Mouse (Mus musculus): Measurements from ENCODE around the gene Fbxw8. TPM values are rescaled to one million over a fixed set of nuclear protein-coding genes. Genes with fewer than 3 reads are reported as not detected.
A peak's percentile ranks its signal among the peaks of the same experiment; 100 is the strongest.

The Fbxw8 gene
- polyA plus RNA-seq, 1 experiment from 2014 or later, result 31.7 TPM

DNA sequence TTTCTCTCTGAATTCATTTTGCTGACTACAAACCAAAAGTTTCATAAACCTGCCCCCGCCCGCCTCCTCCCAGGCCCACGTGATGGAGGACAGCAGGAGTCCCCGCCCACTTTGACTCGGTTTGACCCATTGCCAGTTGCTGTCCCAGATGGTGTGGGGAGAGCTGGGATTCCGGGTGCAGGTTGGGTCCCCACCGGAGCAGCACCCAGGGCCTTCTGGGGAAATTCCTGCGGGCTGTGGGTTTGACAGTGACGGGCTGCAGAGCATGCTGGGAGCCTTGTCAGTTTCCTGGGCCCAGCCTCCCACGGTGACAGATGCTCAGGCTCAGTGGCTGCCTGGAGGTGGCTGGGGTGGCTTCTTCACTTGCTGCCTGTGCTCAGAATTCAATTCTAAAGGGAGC lies 125.8 kb downstream of the Fbxw8 start:
- WGBS, result 4% methylated on average over 10 of the region's 10 CpGs
- no peaks in the 10 kb centered on the region for H3K36me3 ChIP-seq
- H3K27me3 ChIP-seq (ENCODE audit: low read depth, poor library complexity, severe bottlenecking), result peaks cover 76% of the 10 kb centered on the region
- peaks cover 49% of the 10 kb centered on the region for H3K4me1 ChIP-seq
- peak; percentile 41 for DNase-seq (ENCODE audit: low spot score)
- H3K27ac ChIP-seq (replicated peaks), result no peak overlapping the region
- H3K4me3 ChIP-seq, result peak overlapping the region; percentile 71
- no peaks in the 10 kb centered on the region for H3K9me3 ChIP-seq (replicated peaks)

DNA sequence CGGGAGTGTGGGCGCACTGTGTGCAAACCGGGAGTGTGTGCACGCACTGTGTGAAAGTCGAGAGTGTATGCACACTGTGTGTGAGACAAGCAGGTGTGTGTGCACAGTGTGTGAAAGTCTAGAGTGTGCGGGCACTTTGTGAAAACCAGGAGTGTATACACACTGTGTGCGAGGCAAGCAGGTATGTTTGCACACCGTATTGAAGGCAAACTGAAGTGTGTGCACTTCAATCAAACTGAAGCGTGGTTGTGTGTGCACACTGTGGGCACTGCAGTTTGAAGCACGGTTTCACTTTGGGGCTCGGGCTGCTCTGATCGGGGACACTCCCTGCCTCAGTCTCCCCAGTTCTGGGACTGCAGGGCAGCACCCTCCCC lies 126.2 kb downstream of the Fbxw8 start:
- Histone ChIP-seq H3K36me3 (no peaks in the 10 kb centered on the region), H3K9me3 (replicated peaks) (no peaks in the 10 kb centered on the region), H3K27me3 (ENCODE audit: low read depth, poor library complexity, severe bottlenecking) (peaks cover 76% of the 10 kb centered on the region), H3K4me1 (peaks cover 49% of the 10 kb centered on the region), H3K4me3 (peak overlapping the region; percentile 71), H3K27ac (replicated peaks) (no peak overlapping the region)
- 7% methylated on average over 12 of the region's 12 CpGs for WGBS
- DNase-seq (ENCODE audit: low spot score), result no peak

DNA sequence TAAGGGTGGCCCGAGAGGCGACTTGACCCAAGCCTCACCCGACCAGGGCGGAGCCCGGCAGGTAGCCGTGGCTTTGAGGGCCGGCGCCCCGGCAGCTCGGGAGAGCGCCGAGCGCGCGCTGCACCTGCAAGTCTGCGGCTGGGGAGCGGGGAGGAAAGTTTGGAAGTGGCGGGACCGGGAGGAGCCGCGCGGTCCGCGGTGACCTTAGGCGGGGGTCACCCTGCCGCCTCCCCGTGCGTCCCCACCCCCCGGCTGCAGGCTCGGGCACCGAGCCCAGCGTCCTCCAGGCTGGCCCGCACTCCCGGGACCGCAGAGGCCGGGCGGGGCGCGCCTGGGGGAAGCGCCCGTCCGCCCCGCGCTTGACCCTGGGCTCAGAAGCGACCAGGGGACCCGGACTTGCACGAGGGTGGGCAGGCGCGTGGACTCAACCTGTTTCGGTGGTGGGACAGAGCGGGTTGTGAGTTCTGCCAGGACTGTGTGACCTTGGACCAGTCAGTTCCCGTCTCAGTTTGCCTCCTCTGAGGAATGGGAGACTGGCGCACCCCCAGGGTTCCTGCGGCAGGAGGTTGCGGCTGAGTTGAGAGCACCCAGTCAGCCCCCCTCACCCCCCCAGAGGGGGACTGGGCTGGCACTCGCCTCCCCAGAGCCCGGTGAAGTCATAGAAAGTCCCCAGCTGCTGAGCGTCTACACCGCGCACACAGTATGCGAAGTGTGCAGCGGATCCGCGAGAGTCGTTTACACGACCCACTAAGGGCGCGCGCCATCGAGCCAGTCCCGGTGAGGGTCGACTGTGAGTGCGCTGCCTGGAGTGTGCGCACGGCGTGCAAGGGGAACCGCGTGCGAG lies 126.9 kb downstream of the Fbxw8 start:
- H3K4me3 ChIP-seq, result peak overlapping the region; percentile 71
- 1% methylated on average over 77 of the region's 79 CpGs for WGBS
- H3K36me3 ChIP-seq, result no peaks in the 10 kb centered on the region
- H3K27ac ChIP-seq (replicated peaks), result peak overlapping the region; percentile 55; the same call in 1 of the 2 replicates
- H3K27me3 ChIP-seq (ENCODE audit: low read depth, poor library complexity, severe bottlenecking), result peaks cover 76% of the 10 kb centered on the region
- H3K9me3 ChIP-seq (replicated peaks), result no peaks in the 10 kb centered on the region
- H3K4me1 ChIP-seq, result peaks cover 49% of the 10 kb centered on the region
- peak; percentile 28 for DNase-seq (ENCODE audit: low spot score)

DNA sequence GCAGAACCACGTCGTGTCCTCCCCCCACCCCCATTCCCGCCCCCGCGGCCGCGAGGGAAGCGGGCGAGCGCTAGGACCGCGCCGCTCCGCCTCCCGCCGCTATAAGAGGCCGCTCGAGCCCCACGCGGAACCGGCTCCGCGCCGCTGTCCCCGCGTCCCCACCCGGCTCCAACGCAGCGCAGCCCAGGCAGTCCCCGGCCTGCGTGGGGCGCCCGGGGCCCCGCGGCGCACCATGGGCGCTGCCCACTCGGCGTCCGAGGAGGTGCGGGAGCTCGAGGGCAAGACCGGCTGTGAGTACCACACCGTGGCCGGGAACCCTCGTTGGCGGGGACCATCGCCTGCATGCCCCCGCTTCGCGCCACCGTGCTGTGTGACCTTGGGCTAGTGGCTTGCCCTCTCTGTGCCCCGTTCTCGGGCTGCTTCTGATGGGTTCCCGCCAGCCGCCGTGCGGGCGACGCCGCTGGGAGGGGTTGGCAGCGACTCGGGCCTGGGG lies 127.5 kb downstream of the Fbxw8 start, which contains the start of gene Tesc:
Gene Tesc, plus strand, starts transcription at position 46 of the 493 bp plus-strand sequence.
- H3K4me1 ChIP-seq, result peaks cover 49% of the 10 kb centered on the region
- H3K4me3 ChIP-seq, result peak within 1 kb of the TSS; percentile 71
- peak within 1 kb of the TSS; percentile 55; the same call in 1 of the 2 replicates for H3K27ac ChIP-seq (replicated peaks)
- H3K27me3 ChIP-seq (ENCODE audit: low read depth, poor library complexity, severe bottlenecking), result peaks cover 70% of the 10 kb centered on the region
- no peaks in the 10 kb centered on the region for H3K9me3 ChIP-seq (replicated peaks)
- WGBS, result 0% methylated on average over 49 of the region's 63 CpGs
- peak; percentile 37 for DNase-seq (ENCODE audit: low spot score)
- H3K36me3 ChIP-seq, result no peaks in the 10 kb centered on the region

DNA sequence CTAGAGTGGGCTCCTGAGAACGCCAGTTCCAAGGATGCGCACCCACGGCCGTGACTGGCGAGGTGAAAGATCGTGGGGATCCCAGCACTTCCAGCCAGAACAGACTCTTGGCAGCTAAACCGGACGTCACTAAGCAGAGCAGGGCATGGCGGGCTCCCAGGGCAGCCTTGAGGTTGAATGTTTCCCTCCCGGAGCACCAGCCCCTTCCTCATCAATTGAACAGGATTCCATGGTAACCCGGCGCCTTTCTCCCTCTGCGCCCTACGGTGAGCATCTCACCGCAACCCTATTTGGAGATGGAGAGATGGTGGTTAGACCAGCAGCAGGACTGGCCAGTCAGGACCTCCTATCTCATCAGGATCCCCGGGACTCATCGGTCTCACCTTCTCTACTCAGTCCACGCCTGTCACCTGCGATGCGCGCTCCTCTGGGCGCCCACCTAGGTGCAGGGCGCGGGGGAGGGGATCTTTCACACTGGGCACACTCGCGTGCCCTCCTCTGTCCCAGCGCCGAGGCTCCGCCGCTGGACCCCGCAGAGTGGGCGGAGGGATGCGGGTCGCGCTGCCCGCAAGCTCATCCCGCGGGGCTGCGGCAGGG lies 128.1 kb downstream of the Fbxw8 start:
- Histone ChIP-seq H3K27me3 (ENCODE audit: low read depth, poor library complexity, severe bottlenecking) (peaks cover 70% of the 10 kb centered on the region), H3K36me3 (no peaks in the 10 kb centered on the region), H3K4me1 (peaks cover 49% of the 10 kb centered on the region), H3K9me3 (replicated peaks) (no peaks in the 10 kb centered on the region), H3K4me3 (peak overlapping the region; percentile 71), H3K27ac (replicated peaks) (peak overlapping the region; percentile 55; the same call in 1 of the 2 replicates)
- DNase-seq (ENCODE audit: low spot score), result peak; percentile 28
- under 1% methylated on average over 39 of the region's 39 CpGs for WGBS

DNA sequence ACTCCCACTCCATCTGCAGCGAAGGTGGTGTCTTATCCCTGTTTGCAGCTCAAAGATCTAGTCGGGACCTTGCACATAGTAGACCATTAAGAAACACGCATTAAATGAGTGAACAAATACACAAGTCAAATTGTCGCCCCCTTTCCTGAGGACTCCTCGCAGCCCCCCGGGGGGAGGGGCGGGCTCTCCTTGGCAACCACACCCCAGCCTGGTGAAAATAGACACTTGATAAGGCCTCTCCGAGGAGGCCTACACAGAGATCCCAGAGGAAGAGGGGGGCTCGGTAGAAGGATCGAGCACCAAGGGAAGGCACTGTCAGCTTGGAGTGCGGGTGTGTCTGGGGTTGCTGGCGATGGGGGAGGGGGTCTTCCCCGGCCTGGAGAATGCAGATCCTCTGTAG lies 128.9 kb downstream of the Fbxw8 start:
- Histone ChIP-seq H3K9me3 (replicated peaks) (no peaks in the 10 kb centered on the region), H3K4me1 (peaks cover 45% of the 10 kb centered on the region), H3K36me3 (no peaks in the 10 kb centered on the region), H3K27ac (replicated peaks) (no peak overlapping the region), H3K4me3 (peak overlapping the region; percentile 71; the same call in 1 of the 2 replicates), H3K27me3 (ENCODE audit: low read depth, poor library complexity, severe bottlenecking) (peaks cover 66% of the 10 kb centered on the region)
- WGBS, result 3% methylated on average over 13 of the region's 13 CpGs
- no peak for DNase-seq (ENCODE audit: low spot score)

DNA sequence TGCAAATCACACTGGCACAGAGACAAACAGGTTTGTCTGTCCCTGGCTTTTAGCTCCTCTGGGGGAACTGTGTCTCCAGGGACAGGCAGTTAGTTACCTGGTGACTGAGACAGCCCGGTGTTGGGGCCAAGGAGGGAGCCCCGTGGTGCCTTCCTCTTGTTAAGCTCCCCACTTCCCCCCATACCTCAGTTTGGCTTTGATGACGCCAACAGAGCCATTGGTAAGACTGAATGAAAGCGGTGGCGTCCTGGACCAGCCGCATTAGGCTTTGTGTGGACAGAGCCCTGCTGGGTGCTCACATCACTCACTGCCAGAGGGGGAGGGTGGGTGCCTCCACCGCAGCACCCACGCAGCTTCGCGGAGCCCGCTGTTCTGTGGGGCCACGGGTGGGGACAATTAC lies 129.4 kb downstream of the Fbxw8 start:
- Histone ChIP-seq H3K27ac (replicated peaks) (no peak overlapping the region), H3K4me1 (peaks cover 41% of the 10 kb centered on the region), H3K4me3 (peak overlapping the region; percentile 71; the same call in 1 of the 2 replicates), H3K9me3 (replicated peaks) (no peaks in the 10 kb centered on the region), H3K27me3 (ENCODE audit: low read depth, poor library complexity, severe bottlenecking) (peaks cover 61% of the 10 kb centered on the region), H3K36me3 (no peaks in the 10 kb centered on the region)
- WGBS, result under 1% methylated on average over 12 of the region's 12 CpGs
- no peak for DNase-seq (ENCODE audit: low spot score)

DNA sequence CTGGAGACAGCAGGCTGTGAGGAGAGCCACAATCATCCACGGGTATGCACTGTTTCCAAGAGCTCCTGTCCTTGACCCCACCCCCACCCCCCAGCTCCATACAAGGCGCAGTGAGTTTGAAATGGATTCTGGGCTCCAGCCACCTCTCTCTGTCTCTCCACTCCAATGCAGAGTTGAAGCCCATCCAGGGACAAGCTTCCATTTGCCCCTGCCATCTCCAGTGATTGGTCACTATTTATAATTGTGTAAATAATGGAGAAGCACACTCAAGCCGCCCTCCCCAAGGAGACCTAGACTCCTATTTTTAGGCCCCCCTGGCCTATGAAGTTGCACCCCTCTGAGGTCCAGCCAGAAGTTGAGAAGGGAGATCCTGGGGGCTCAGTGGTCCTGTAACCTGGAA lies 132.2 kb downstream of the Fbxw8 start:
- 86% methylated on average over 3 of the region's 3 CpGs for WGBS
- Histone ChIP-seq H3K9me3 (replicated peaks) (no peaks in the 10 kb centered on the region), H3K36me3 (no peaks in the 10 kb centered on the region), H3K4me1 (peaks cover 23% of the 10 kb centered on the region), H3K27me3 (ENCODE audit: low read depth, poor library complexity, severe bottlenecking) (peaks cover 33% of the 10 kb centered on the region), H3K4me3 (no peak overlapping the region), H3K27ac (replicated peaks) (no peak overlapping the region)
- DNase-seq (ENCODE audit: low spot score), result no peak

DNA sequence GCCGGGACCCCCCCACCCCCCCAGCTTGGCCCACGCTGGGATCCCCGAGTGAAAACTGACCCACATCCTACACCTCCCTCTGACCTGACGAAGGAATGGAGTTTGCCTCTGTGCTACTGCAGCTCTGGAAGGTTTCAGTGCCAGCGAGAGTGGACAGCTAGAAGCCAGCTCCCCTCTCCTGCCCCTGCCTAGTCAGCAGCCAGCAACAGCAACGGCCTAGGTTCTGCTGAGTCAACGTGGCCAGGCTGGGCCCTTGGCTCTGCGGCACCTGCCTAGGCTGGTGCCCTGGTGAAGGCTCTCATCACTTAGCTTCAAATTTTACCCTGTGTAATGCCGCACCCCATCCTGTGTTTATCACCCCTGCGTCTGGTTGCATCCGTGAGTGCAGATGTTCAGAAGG lies 135.4 kb downstream of the Fbxw8 start:
- no peak overlapping the region for H3K27ac ChIP-seq (replicated peaks)
- WGBS, result 75% methylated on average over 11 of the region's 11 CpGs
- no peak overlapping the region for H3K4me3 ChIP-seq
- H3K27me3 ChIP-seq (ENCODE audit: low read depth, poor library complexity, severe bottlenecking), result peaks cover 10% of the 10 kb centered on the region
- no peaks in the 10 kb centered on the region for H3K9me3 ChIP-seq (replicated peaks)
- no peaks in the 10 kb centered on the region for H3K36me3 ChIP-seq
- H3K4me1 ChIP-seq, result peaks cover 5% of the 10 kb centered on the region
- no peak for DNase-seq (ENCODE audit: low spot score)

DNA sequence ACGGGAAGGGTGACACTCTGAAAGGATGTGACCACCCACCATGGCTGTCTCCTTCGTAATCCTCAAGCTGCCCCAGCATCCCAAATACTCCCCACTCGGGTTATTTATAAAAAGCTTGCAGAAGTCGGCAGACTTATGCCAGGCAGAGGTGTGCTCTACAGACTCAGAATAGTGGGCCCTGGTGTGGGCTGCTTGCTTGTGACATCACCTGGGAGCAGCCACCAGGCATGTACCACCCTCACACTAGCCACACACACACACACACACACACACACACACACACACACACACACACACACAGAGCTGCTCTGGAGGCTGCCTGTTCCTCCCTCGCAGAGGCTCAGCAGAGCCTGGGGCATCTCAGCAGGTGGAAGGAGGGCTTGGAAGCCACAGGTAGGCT lies 137.7 kb downstream of the Fbxw8 start:
- H3K27ac ChIP-seq (replicated peaks), result no peak overlapping the region
- peaks cover 8% of the 10 kb centered on the region for H3K4me1 ChIP-seq
- no peaks in the 10 kb centered on the region for H3K9me3 ChIP-seq (replicated peaks)
- no peak overlapping the region for H3K4me3 ChIP-seq
- DNase-seq (ENCODE audit: low spot score), result no peak
- no peaks in the 10 kb centered on the region for H3K36me3 ChIP-seq
- H3K27me3 ChIP-seq (ENCODE audit: low read depth, poor library complexity, severe bottlenecking), result peaks cover 8% of the 10 kb centered on the region; the same call in 1 of the 2 replicates
- 61% methylated on average over 5 of the region's 5 CpGs for WGBS

DNA sequence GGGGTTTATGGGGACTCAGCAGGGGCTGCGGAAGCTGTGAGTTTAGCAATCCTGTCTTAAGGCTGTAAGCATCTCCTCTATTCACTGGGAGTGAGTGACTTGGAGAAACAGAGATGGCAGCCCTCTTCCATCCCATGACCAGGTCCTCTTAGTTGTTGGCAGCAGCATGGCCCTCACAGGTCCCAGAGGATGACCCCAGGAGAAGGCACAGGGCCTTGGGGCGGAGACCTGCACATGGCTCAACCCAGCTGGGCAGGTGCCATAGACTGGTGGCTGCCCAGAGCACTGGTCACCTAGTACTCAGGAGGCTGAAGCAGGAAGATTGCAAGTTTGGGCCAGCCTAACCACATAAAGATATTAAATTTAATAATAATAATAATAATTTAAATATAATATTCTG lies 139.6 kb downstream of the Fbxw8 start:
- no peak for DNase-seq (ENCODE audit: low spot score)
- H3K27ac ChIP-seq (replicated peaks), result no peak overlapping the region
- WGBS, result 93% methylated on average over 2 of the region's 2 CpGs
- no peak overlapping the region for H3K4me3 ChIP-seq
- H3K27me3 ChIP-seq (ENCODE audit: low read depth, poor library complexity, severe bottlenecking), result peaks cover 8% of the 10 kb centered on the region; the same call in 1 of the 2 replicates
- no peaks in the 10 kb centered on the region for H3K9me3 ChIP-seq (replicated peaks)
- peaks cover 8% of the 10 kb centered on the region for H3K4me1 ChIP-seq
- H3K36me3 ChIP-seq, result peaks cover 8% of the 10 kb centered on the region

DNA sequence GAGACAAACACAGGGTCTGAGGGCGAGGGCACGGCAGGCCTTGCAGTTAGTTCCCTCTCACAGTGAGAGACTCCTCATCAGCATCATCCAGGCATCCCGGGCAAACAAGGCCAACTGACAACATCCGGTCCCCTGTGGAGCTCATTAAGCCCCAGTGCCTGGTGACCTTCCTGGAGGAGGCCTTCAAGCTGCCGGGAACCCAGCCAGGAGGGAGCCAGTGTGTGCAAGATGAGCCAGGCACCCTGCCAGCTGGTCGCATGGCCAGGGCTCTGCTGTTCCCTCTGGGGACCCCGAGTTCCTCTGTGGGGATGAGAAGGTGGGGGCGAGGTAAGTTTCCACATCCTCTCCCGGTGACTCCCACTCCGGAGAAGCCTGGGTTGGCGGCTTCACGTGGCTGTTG lies 140.2 kb downstream of the Fbxw8 start:
- no peaks in the 10 kb centered on the region for H3K9me3 ChIP-seq (replicated peaks)
- 0 out of 2 replicates have a peak overlapping the region, but pooled peaks have one; percentile 33 for H3K27ac ChIP-seq (replicated peaks)
- WGBS, result 20% methylated on average over 12 of the region's 12 CpGs
- DNase-seq (ENCODE audit: low spot score), result no peak
- H3K36me3 ChIP-seq, result peaks cover 15% of the 10 kb centered on the region
- H3K4me1 ChIP-seq, result peaks cover 8% of the 10 kb centered on the region
- H3K4me3 ChIP-seq, result no peak overlapping the region
- peaks cover 8% of the 10 kb centered on the region; the same call in 1 of the 2 replicates for H3K27me3 ChIP-seq (ENCODE audit: low read depth, poor library complexity, severe bottlenecking)

Measured in midbrain, embryonic 10.5 days (tissue).